Mouse (Mus musculus) embryonic facial prominence, embryonic 11.5 days (tissue): ENCODE measurements at regions not wholly inside any gene's neighbourhood (a gene's known extent, or its start where the extent isn't known, plus 50 kb on each side); places are given as distances from the start of the nearest gene placed in this dataset.

ENCODE experiments used
- ATAC-seq: fragments of 200-750 bp; cut with Nextera tagmentation; replicated peaks from 2 replicates; pipeline ENCODE4 v1.8.0; 2017; ENCODE audit warnings: low read depth; ENCODE audit not compliant: insufficient number of reproducible peaks, low FRiP score, low TSS enrichment
- DNase-seq: peaks from one replicate; pipeline ENCODE4 v3.0.0-alpha.2; 2015; ENCODE audit warnings: low spot score
- H3K27ac ChIP-seq: fragments of 300-500 bp; sonication (generic); replicated peaks from 2 replicates; pipeline ENCODE4 v1.5.1; 2014; ENCODE audit warnings: mild to moderate bottlenecking, low read depth, low read length, control low read depth
- H3K27me3 ChIP-seq: fragments of 300-500 bp; sonication (generic); 2 replicates; pipeline ENCODE4 v1.6.1; 2014; ENCODE audit warnings: mild to moderate bottlenecking, low read length, moderate library complexity, mixed read lengths; ENCODE audit not compliant: control insufficient read depth, insufficient read depth
- H3K36me3 ChIP-seq: fragments of 300-500 bp; sonication (generic); replicated peaks from 2 replicates; pipeline ENCODE4 v1.6.1; 2014; ENCODE audit warnings: low read depth, mild to moderate bottlenecking, low read length, moderate library complexity, mixed read lengths; ENCODE audit not compliant: control insufficient read depth, insufficient read depth
- H3K4me1 ChIP-seq: fragments of 300-500 bp; sonication (generic); 2 replicates; pipeline ENCODE4 v1.6.1; 2014; ENCODE audit warnings: low read length, mixed read lengths; ENCODE audit not compliant: control insufficient read depth, insufficient read depth
- H3K4me2 ChIP-seq: fragments of 300-500 bp; sonication (generic); 2 replicates; pipeline ENCODE4 v1.6.1; 2014; ENCODE audit warnings: low read depth, mild to moderate bottlenecking, control low read depth, low read length, moderate library complexity
- H3K4me3 ChIP-seq: fragments of 300-500 bp; sonication (generic); 2 replicates; pipeline ENCODE4 v1.5.1; 2014; ENCODE audit warnings: low read depth, low read length, control low read depth
- H3K9ac ChIP-seq: fragments of 300-500 bp; sonication (generic); replicated peaks from 2 replicates; pipeline ENCODE4 v1.6.1; 2014; ENCODE audit warnings: mild to moderate bottlenecking, control low read depth, low read length
- H3K9me3 ChIP-seq: fragments of 300-500 bp; sonication (generic); replicated peaks from 2 replicates; pipeline ENCODE4 v1.6.1; 2016; ENCODE audit warnings: mild to moderate bottlenecking, low read length, inconsistent platforms, mixed read lengths; ENCODE audit not compliant: control insufficient read depth
- WGBS: fragments of 180-500 bp; shearing (Covaris S2); extraction: QIAGEN DNeasy Blood & Tissue Kit; methylation state at CpG from one replicate; pipeline ENCODE4 v1.1.7; 2014; 5-methylcytosine and 5-hydroxymethylcytosine counted together

DNA sequence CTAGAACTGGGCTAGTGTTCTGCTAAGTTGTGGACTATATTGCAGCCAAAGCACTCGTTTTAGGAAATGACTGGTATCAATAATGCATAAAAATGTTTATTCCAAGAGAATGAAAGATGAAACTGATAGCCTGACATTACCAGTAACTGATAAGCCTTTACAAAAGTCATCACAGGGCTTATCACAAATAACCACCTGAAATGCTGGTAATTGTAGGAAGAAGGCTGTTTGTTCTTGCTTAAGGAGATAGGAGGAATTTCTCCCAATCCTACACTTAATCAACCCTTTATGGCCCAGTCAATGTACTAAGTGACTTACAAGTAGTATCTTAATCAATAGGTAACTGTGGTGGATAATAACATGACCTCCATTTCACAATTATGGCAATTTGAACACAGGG is 217.1 kb upstream of the Rasa1 start:
- Histone ChIP-seq H3K27me3 (no peaks in the 10 kb centered on the region), H3K27ac (no peak overlapping the region), H3K4me3 (no peak overlapping the region), H3K36me3 (no peaks in the 10 kb centered on the region), H3K9me3 (no peaks in the 10 kb centered on the region), H3K4me1 (no peaks in the 10 kb centered on the region), H3K4me2 (no peak overlapping the region), H3K9ac (no peak overlapping the region)
- WGBS = 66% methylated on average over 1 of the region's 1 CpGs
- DNase-seq (no peak), ATAC-seq (no peak)

DNA sequence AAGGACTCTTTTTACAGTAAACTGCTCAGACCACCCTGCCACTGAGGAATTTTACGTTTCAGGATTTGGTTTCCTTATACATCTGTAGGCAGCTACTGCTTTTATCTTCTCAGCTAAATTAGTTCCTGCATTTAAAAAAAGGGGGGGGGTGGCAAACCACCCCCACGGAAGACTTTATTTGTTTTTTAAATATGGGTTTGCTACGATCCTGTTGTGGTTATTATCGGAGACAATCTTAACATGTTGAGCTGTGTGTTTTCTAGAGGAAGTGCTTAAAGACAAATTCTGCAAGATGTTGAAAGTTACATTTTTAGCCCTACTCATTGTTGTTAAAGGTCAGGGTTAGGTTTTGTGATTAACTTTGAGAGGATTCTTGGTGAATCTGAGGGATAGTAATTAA is 216.1 kb upstream of the Rasa1 start:
- no peaks in the 10 kb centered on the region for H3K36me3 ChIP-seq
- DNase-seq (no peak), ATAC-seq (no peak)
- no peaks in the 10 kb centered on the region for H3K9me3 ChIP-seq
- no peaks in the 10 kb centered on the region for H3K27me3 ChIP-seq
- no peaks in the 10 kb centered on the region for H3K4me1 ChIP-seq
- no peak overlapping the region for H3K27ac ChIP-seq
- H3K9ac ChIP-seq = no peak overlapping the region
- no peak overlapping the region for H3K4me3 ChIP-seq
- WGBS = 69% methylated on average over 4 of the region's 4 CpGs
- H3K4me2 ChIP-seq = no peak overlapping the region

DNA sequence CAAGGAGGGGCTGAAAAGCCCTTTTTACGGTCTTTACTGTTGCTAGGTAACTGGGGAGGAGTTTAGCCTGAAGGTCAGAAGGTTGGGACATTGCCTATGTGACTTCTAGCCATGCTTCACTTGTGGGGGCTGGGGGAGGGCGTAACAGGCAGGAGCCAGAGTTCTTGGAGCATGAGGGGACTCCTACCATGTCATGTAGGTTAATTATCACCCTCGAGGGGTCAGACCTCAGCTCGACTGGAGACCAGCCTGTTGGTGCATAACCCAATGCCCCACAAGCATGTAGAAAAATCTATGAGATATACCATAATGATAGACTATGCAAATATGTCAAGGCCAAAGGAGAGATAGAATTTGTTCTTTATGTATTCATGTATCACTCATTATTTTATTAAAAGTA is 215.1 kb upstream of the Rasa1 start:
- ATAC-seq (no peak), DNase-seq (no peak)
- no peak overlapping the region for H3K4me3 ChIP-seq
- H3K36me3 ChIP-seq = no peaks in the 10 kb centered on the region
- H3K4me1 ChIP-seq = no peaks in the 10 kb centered on the region
- H3K27me3 ChIP-seq = no peaks in the 10 kb centered on the region
- no peak overlapping the region for H3K9ac ChIP-seq
- H3K9me3 ChIP-seq = no peaks in the 10 kb centered on the region
- no peak overlapping the region for H3K4me2 ChIP-seq
- H3K27ac ChIP-seq = no peak overlapping the region
- 51% methylated on average over 4 of the region's 4 CpGs for WGBS

DNA sequence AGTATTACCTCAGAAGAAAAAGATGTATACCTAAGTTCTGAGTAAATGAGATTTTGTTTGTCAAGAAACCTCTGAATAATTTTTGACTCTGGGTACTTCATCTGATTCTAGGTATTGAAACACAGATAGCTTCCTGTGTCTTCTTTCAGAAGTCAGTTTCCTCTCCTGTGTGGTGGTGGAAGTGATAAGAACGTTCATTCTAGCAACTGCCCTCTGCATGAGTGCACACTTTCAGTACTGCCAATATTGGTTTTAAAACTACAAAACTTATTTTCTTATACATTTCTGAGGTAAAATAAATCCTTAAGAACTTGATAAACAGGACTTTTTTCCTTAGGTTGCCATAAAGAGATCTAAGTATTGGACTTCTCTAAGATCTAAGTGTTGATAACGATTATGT is 209.8 kb upstream of the Rasa1 start:
- H3K36me3 ChIP-seq = no peaks in the 10 kb centered on the region
- ATAC-seq = no peak

DNA sequence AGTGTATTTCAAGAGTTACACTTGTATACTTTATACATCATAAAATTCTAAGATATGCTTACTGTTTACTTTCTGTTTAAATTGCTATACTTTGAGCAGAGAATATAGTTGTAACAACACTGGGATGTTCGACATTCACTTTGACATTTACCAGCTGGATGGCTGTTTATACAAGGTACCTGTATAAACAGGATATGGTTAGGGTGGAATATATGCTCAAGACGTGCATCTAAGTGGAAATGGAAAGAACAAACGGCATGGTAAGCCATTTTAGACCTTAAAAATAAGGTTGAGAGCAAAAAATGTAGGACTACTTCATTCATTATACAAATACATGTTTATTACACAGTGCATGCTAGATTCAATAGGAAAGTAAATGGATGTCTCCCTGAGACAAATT is 195.9 kb upstream of the Rasa1 start:
- H3K27ac ChIP-seq = no peak overlapping the region
- H3K36me3 ChIP-seq = no peaks in the 10 kb centered on the region
- WGBS = 68% methylated on average over 3 of the region's 3 CpGs
- no peaks in the 10 kb centered on the region for H3K27me3 ChIP-seq
- no peak for ATAC-seq
- H3K9me3 ChIP-seq = no peaks in the 10 kb centered on the region
- no peak overlapping the region for H3K9ac ChIP-seq
- no peak for DNase-seq
- no peaks in the 10 kb centered on the region for H3K4me1 ChIP-seq
- no peak overlapping the region for H3K4me3 ChIP-seq
- no peak overlapping the region for H3K4me2 ChIP-seq

More for the DNA sequence above, 209.8 kb upstream of the Rasa1 start:
- no peak for DNase-seq
- H3K4me2 ChIP-seq = no peak overlapping the region
- WGBS = 97% methylated on average over 2 of the region's 2 CpGs
- H3K27ac ChIP-seq = no peak overlapping the region
- no peak overlapping the region for H3K9ac ChIP-seq
- H3K4me3 ChIP-seq = no peak overlapping the region
- H3K27me3 ChIP-seq = no peaks in the 10 kb centered on the region
- no peaks in the 10 kb centered on the region for H3K9me3 ChIP-seq
- no peaks in the 10 kb centered on the region for H3K4me1 ChIP-seq

DNA sequence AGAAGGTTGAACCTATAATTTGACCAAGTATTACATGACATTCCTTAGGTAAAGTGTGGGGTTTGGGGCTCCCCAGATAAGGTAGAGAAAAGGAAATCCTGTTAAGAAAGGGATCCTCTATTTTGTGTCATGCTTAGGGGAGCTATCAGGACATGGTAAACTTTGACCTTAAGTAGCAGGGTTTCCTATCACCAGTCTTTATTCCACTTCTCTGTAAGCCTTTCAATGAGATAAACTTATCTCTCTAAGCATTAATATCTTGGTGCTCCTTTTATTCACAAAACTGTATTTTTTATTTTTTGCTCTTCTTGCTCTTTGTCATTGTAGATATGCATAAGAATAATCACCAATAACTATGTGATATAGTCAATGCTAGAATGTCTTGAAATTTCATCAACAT is 194.4 kb upstream of the Rasa1 start:
- Histone ChIP-seq H3K36me3 (no peaks in the 10 kb centered on the region), H3K27ac (no peak overlapping the region), H3K4me1 (no peaks in the 10 kb centered on the region), H3K27me3 (no peaks in the 10 kb centered on the region), H3K4me2 (no peak overlapping the region), H3K4me3 (no peak overlapping the region), H3K9me3 (no peaks in the 10 kb centered on the region), H3K9ac (no peak overlapping the region)
- DNase-seq (no peak), ATAC-seq (no peak)

DNA sequence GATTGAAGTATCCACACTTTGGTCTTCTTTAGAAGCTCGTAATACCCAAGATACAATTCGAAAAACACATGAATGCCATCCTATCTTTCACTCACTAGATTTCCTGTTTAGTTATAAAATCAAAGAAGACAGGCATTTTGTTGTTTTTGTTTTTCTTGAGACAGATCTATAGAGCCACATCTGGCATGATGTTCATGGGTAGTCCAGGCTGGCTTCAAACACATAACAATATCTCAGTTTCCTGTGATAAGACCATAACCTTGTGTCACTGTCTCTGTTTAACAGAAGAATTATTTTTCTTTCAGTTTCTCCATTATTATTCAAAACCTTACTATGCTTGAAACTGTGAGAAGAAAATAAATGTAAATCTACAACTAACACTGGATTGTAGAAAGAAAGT is 190.5 kb upstream of the Rasa1 start:
- H3K4me3 ChIP-seq = no peak overlapping the region
- no peaks in the 10 kb centered on the region for H3K4me1 ChIP-seq
- no peaks in the 10 kb centered on the region for H3K27me3 ChIP-seq
- DNase-seq (no peak), ATAC-seq (no peak)
- H3K9me3 ChIP-seq = no peaks in the 10 kb centered on the region
- H3K27ac ChIP-seq = no peak overlapping the region
- H3K4me2 ChIP-seq = no peak overlapping the region
- H3K9ac ChIP-seq = no peak overlapping the region
- WGBS = 80% methylated on average over 2 of the region's 2 CpGs
- H3K36me3 ChIP-seq = no peaks in the 10 kb centered on the region

DNA sequence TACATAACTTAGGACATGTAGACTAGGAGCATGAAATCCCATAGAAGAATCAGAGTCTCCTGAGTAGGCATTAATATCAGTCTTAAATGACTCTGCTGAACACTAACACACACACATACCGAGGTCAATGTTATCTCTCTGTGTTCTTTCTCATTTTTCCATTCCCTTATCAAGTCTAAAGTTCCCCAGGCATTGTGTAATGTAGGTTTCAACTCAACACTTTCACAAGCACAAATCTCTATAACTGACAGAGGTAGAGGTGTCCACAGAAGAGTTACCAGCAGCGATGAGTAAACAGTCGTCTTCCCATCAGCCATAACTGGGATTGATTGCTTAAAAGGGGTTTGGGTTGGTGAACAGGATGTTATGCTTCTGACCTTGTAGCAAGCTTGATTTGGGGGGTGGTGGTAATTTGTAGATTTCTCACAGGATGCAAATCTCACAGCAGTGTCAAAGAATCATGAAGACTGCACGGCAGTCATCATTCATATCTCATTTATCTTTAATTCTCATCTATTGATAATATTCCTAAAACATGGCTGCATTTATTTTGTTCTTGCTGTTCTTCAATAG is 187.4 kb upstream of the Rasa1 start:
- no peak for DNase-seq
- Histone ChIP-seq H3K9ac (no peak overlapping the region), H3K9me3 (no peaks in the 10 kb centered on the region), H3K4me1 (no peaks in the 10 kb centered on the region), H3K4me2 (no peak overlapping the region), H3K4me3 (no peak overlapping the region), H3K27ac (no peak overlapping the region), H3K36me3 (no peaks in the 10 kb centered on the region), H3K27me3 (no peaks in the 10 kb centered on the region)
- no peak for ATAC-seq
- WGBS = 84% methylated on average over 4 of the region's 4 CpGs
